Mouse (Mus musculus): ENCODE measurements around the gene Igfbpl1.

GRCm38 (mm10) chr4:45764141-45764494 lies 62.6 kb downstream of the Igfbpl1 start:
- TF ChIP-seq CTCF (IDR thresholded peaks at IDR 0.05) (no peak), POLR2A (IDR thresholded peaks at IDR 0.05; ENCODE audit: insufficient read depth, low read depth, low read length) (no peak)
